In genomic region chr5:76843448-76843847, GRCm38 (mm10) we compare ENCODE assay signal across 9 mouse cellular contexts.
A peak's percentile ranks its signal among the peaks of the same experiment; 100 is the strongest.
DNase-seq lines count a peak whose midpoint lies in the region; ATAC-seq lines count a peak whose summit lies in the region.
"Had no signal": no experiment of that assay in that cellular context is flagged by ENCODE, and none has a peak within 500 bp of the region (broad histone marks: within the 10 kb centered on the region; RNA-seq: fewer than 3 reads in every experiment).

No protein-coding gene starts in this region.

- no peaks in the 10 kb centered on the region for H3K27me3 ChIP-seq in neural tube, embryonic 15.5 days (replicated peaks)
- no peaks in the 10 kb centered on the region for H3K27me3 ChIP-seq in forebrain, embryonic 11.5 days (ENCODE audit: control insufficient read depth, insufficient read depth, low read length)
- H3K27me3 ChIP-seq in hindbrain, embryonic 15.5 days: no peaks in the 10 kb centered on the region

- H3K9ac ChIP-seq in neural tube, embryonic 15.5 days (replicated peaks): no peak overlapping the region
- no peak overlapping the region for H3K9ac ChIP-seq in forebrain, embryonic 11.5 days (ENCODE audit: low read length)
- no peak overlapping the region for H3K9ac ChIP-seq in hindbrain, embryonic 15.5 days

- no peak overlapping the region for H3K4me3 ChIP-seq in neural tube, embryonic 15.5 days (replicated peaks)
- H3K4me3 ChIP-seq in forebrain, embryonic 11.5 days (ENCODE audit: low read depth, low read length): no peak overlapping the region
- H3K4me3 ChIP-seq in hindbrain, embryonic 15.5 days: no peak overlapping the region

- no peak overlapping the region for H3K4me2 ChIP-seq in neural tube, embryonic 15.5 days
- H3K4me2 ChIP-seq in forebrain, embryonic 11.5 days (ENCODE audit: low read depth, low read length, severe bottlenecking): no peak overlapping the region
- no peak overlapping the region for H3K4me2 ChIP-seq in hindbrain, embryonic 15.5 days

- no peak overlapping the region for H3K27ac ChIP-seq in neural tube, embryonic 15.5 days (replicated peaks)
- no peak overlapping the region for H3K27ac ChIP-seq in forebrain, embryonic 11.5 days (ENCODE audit: low read depth, low read length)
- 0 out of 2 replicates have a peak overlapping the region, but pooled peaks have one; percentile 58 for H3K27ac ChIP-seq in hindbrain, embryonic 15.5 days (replicated peaks)
- H3K27ac ChIP-seq: macrophage had no signal

- peak; percentile 59 for DNase-seq in neural tube, embryonic 10.5 days (ENCODE audit: extremely low spot score, low spot score)
- peak; percentile 13 for DNase-seq in c-Kit-negative CD71-positive TER-119-positive erythroid progenitor cells, embryonic 14.5 days (ENCODE audit: low read depth, low spot score)
- peak; percentile 80 for DNase-seq in forebrain, embryonic 11.5 days (ENCODE audit: low spot score)
- peak; percentile 72 to 74 for DNase-seq in layer of hippocampus, postnatal 36 days
- DNase-seq in spleen, adult 12 weeks (ENCODE audit: low spot score): peak; percentile 38

- WGBS in neural tube, embryonic 15.5 days: 17% methylated on average over 4 of the region's 4 CpGs
- 18% methylated on average over 4 of the region's 4 CpGs for WGBS in forebrain, embryonic 11.5 days
- WGBS in hindbrain, embryonic 15.5 days: 18% methylated on average over 4 of the region's 4 CpGs

- peaks cover 20% of the 10 kb centered on the region for H3K4me1 ChIP-seq in neural tube, embryonic 15.5 days
- H3K4me1 ChIP-seq in forebrain, embryonic 11.5 days (replicated peaks; ENCODE audit: control insufficient read depth, insufficient read depth, low read length): no peaks in the 10 kb centered on the region
- peaks cover 13% of the 10 kb centered on the region for H3K4me1 ChIP-seq in hindbrain, embryonic 15.5 days (replicated peaks)

- ATAC-seq in neural tube, embryonic 15.5 days (ENCODE audit: low FRiP score): no peak
- 0 out of 2 replicates have a peak, but pooled peaks have one; percentile 57 for ATAC-seq in forebrain, embryonic 11.5 days (replicated peaks; ENCODE audit: low FRiP score)
- ATAC-seq in hindbrain, embryonic 15.5 days (ENCODE audit: low FRiP score, low read depth): 0 out of 2 replicates have a peak, but pooled peaks have one; percentile 32
- peak; percentile 81 for ATAC-seq in megakaryocyte-erythroid progenitor cell, adult 5-6 weeks (replicated peaks; ENCODE audit: low FRiP score, low TSS enrichment, poor library complexity, severe bottlenecking)

- no peaks in the 10 kb centered on the region for H3K9me3 ChIP-seq in neural tube, embryonic 15.5 days (replicated peaks)
- no peaks in the 10 kb centered on the region for H3K9me3 ChIP-seq in forebrain, embryonic 11.5 days (ENCODE audit: control insufficient read depth, low read length)
- no peaks in the 10 kb centered on the region for H3K9me3 ChIP-seq in hindbrain, embryonic 15.5 days

- no peaks in the 10 kb centered on the region for H3K36me3 ChIP-seq in neural tube, embryonic 15.5 days
- H3K36me3 ChIP-seq in forebrain, embryonic 11.5 days (ENCODE audit: control insufficient read depth, insufficient read depth, low read length): no peaks in the 10 kb centered on the region; the same call in 1 of the 2 replicates
- peaks cover 3% of the 10 kb centered on the region; the same call in 1 of the 2 replicates for H3K36me3 ChIP-seq in hindbrain, embryonic 15.5 days

Comparison
In these comparisons a context has a peak if more than half of its experiments do, and no peak if none do; other contexts are left out.
1. DNase-seq: peak in every context shown above with its lines; median percentile 80 in forebrain, embryonic 11.5 days; 73 in layer of hippocampus, postnatal 36 days; 59 in neural tube, embryonic 10.5 days; 38 in spleen, adult 12 weeks; 13 in c-Kit-negative CD71-positive TER-119-positive erythroid progenitor cells, embryonic 14.5 days.